Mouse (Mus musculus): ENCODE results near the gene Gm20388.

The Gm20388 gene

DNA sequence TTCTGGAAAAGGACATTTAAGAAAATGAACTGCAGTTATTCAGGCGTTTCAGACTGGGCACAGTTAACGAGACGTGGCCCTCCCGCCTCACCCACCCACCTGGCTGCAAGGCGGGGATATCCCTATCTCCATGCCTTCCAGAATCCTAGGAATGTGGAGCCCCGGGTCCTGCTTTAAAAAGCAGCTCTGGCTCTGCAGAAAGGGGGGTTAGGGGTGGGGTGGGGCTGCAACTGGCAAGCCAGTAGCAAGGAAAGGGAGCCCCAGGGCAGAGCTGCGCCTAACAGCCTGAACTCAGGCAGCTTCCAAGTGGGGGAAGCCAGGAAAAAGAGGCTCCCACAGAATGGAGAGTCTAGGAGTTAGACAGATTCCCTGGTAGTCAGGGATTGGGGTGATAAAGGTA, 2668.6 kb downstream of the Gm20388 start:
- no peak for DNase-seq (ENCODE audit: low spot score)

- DNase-seq (ENCODE audit: low spot score) = no peak
Observed at GRCm38 (mm10) chr8:122580926-122581325, 2670.3 kb downstream of the Gm20388 start.

DNA sequence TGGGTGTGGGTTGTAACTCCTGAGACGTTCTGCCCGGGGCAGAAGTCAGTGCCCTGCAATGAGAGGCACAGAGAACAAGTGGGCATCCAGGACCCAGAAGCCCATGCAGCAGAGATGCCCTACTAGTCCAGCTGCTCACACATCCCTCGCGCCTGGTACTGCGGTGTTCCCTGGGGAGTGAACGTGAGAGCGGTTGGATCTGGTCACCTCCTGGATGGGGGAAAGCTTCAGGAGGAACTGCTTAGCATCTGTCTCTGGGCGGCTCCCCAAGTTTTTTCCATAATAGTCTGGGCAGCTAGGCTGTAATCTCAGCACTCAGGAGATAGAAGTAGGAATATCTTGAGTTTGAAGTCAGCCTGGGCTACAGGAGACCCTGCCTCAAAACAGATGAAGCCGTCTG, 2674.3 kb downstream of the Gm20388 start:
- DNase-seq (ENCODE audit: low spot score) = no peak

- DNase-seq (ENCODE audit: low spot score) = no peak
Observed at GRCm38 (mm10) chr8:122585411-122585891, 2674.8 kb downstream of the Gm20388 start.

DNA sequence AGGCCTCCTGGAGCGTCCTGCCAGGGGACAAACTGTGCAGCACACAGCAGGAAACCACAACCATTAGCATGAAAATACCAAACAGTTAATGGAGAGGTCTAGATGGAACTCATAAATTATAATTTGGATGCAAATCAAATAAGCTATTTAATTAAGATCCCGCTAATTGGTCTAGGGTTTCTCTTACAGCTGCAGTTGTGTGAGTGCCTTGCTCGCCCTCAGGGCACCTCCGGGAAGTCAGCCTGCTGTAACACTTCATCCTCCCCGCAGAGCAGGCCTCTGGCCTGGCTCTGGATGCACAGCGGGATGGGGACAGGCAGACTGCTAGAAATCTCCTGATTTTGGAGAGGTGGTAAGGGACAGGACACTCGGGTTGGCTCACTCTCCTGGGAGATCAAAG, 2675.5 kb downstream of the Gm20388 start:
- no peak for DNase-seq (ENCODE audit: low spot score)

DNA sequence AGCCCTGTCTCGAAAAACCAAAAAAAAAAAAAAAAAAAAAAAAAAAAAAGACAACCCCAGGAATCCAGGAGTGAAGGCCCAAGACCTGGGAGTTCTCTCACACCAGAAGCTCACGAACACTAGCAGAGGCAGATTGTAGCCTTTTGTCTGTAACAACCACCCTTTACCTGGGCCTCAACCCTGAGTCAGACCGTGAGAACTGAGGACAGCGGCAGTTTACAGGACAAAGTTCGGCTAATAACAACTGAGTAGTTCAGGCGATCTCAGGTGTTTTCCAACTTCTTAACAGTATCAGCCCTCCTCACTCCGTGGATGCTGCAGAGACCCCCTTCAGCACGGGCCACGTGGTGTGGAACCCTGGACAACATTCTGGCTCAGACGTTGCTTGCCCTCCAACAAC, 2676.1 kb downstream of the Gm20388 start:
- DNase-seq (ENCODE audit: low spot score) = no peak

DNA sequence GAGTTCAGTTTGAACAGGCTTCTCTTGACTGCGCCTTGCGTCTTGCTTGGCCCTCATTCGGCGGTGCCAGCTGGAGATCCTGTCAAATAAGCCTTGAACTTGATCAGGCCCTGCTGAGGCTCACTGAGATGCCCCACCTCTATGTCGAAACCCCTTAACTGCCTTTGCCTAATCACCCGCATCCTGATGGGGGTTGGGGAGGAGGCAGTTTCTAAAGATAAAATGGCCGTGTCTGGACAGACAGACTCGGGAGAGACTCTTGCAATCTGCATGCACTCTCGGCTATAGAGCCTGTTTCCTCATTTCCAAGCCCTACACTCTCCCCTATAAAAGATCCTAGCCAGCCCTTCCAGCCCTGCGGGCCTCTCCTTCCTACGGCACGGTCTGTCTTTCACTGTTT, 2682.6 kb downstream of the Gm20388 start:
- no peak for DNase-seq (ENCODE audit: low spot score)

GRCm38 (mm10) chr8:122593783-122594507, 2683.3 kb downstream of the Gm20388 start:
- no peak for DNase-seq (ENCODE audit: low spot score)

DNA sequence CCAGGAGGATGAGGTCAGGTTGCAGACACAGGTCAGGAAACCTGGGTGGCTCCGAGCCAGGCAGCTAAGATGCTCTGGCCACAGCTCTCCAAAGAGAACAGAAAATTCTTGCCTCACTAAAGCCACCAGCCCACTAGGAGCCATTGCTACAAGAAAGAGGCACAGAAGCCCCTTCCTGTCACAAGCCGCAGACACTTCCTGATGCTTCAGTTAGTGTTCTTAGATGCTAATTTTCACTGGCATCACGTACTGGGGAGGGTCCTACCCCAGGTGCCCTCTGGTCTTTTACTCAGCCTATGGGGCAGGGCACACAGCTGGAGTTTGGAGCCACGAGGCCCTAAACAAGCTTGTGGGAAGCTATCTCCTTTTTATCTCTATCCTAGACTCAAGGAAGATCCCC, 2685.4 kb downstream of the Gm20388 start:
- DNase-seq (ENCODE audit: low spot score) = no peak

- no peak for DNase-seq (ENCODE audit: low spot score)
Observed at GRCm38 (mm10) chr8:122600666-122601065, 2690.0 kb downstream of the Gm20388 start.

DNA sequence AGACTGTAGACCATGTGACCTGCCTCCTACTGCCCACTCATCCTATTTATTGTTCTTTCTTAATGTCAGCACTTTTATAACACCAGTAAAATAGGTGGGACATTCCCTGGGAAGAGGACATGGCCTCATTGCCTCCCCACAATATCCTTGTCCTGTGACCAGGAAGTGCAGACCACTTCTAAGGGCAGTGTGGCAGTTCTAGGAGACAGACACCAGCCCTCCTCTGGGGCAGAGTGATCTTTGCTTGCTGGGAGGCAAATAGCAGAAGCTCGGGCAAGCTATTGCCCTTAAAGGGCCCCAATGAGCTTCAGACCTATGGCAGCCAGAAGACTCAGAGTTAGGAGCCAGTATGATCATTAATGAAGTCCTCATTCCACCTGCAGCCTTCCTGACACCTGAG, 2694.0 kb downstream of the Gm20388 start:
- DNase-seq (ENCODE audit: low spot score) = no peak

GRCm38 (mm10) chr8:122605367-122605766, 2694.7 kb downstream of the Gm20388 start:
- no peak for DNase-seq (ENCODE audit: low spot score)

DNA sequence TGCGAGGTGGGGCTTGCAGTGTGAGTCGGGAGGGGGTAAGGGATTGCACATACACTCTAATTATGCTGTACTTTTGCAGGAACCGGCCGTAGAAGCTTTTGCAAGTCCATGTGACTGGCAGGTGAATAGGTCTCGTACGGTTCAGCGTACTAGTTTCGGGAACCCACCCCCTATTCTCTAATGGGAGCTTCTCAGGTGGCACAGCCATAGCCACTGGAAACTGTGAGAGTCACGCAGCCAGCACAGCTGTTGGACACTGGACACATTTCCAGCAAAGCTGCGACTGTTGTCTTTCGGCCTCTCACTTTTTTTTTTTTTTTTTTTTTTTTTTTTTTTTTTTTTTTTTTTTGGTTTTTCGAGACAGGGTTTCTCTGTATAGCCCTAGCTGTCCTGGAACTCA, 2696.2 kb downstream of the Gm20388 start:
- no peak for DNase-seq (ENCODE audit: low spot score)

DNA sequence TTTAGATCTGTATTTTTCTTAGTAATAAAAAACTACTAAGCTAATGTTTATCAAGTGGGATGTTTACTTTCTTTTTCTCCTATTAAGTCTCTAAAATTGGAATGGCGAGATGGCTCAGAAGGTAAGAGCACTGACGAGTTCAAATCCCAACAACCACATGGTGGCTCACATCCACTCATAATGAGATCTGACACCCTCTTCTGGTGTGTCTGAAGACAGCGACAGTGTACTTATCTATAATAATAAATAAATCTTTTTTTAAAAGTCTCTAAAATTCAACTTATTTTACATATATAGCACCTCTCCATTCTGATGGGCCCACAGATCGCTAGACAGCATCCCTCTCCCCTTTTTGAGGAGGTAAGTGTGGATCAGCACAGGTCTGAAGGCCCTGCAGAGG, 2699.6 kb downstream of the Gm20388 start:
- DNase-seq (ENCODE audit: low spot score) = no peak

DNA sequence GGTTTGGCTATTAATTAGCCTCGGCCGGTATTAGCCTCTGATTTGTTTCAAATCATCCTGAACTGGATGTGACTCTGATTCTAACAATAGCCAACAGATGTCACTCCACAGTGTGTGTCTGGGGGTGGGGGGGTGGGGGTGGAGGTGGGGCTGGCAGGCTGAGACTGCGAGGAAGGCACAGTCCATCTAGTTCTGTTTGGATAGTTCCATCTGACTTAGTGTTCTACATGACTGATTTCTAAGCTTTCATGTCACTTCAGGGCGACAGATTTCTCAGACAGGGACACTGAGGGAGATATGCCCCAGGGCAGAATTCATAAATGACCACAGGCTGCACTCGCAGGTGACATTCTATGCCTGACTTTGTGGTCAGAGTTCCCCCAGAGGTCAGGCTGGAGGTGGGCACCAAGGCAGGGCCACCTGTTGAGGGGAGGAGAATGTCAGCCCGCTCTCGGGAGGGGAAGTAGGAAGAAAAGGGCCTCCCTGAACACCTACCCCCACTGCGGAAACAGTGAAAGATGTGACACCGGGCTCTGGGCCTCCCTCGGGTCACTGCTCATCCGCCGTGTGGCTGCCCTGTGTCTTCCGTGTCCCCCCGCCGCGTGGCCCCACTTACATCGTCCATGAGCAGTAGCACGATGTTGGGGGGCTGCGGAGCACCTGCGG, 2700.1 kb downstream of the Gm20388 start:
- DNase-seq (ENCODE audit: low spot score) = no peak

GRCm38 (mm10) chr8:122611295-122612133, 2700.9 kb downstream of the Gm20388 start, which contains the start of the genes Galns and Trappc2l:
Gene Galns (minus strand): TSS chr8:122611463.
Gene Trappc2l (plus strand): TSS chr8:122611640.
- peak; percentile 96 for DNase-seq (ENCODE audit: low spot score)

DNA sequence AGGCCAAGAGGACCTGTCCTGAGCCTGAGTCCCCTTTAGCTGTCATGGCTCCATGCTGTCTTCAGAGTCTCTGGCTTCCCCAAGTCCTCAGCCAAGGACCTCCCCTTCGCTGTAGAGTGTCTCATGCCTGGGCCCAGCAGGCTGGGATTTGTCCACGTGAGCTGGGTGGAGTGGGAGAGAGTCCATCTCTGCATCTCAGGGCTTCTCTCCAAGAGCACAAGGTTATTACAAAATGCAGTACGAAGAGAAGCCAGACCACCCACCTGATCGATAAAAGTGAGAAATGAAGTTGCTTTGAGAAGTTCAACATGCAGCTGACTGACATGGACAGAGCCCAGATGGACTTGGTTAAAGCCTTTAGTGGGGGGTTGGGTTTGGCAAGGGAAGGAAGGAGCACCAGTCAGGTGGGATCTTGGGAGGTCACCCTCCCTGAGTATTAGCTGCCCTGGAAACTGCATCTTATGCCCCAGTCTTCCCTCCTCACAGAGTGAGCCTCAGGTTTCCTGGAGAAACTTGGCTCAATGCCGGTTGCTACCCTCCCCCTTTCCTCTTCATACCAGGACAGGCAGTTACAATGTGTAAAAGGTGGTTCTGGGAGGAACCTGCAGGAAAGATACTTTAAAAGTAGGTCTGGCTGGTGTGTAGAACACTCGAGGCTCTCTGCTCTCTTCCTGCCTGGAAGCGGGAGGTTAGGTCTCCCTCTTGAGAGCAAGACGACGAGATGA, 2705.7 kb downstream of the Gm20388 start:
- DNase-seq (ENCODE audit: low spot score) = no peak

- DNase-seq (ENCODE audit: low spot score) = peak; percentile 64
Observed at GRCm38 (mm10) chr8:122617947-122618546, 2707.4 kb downstream of the Gm20388 start.

- DNase-seq (ENCODE audit: low spot score) = no peak
Observed at GRCm38 (mm10) chr8:122618660-122619378, 2708.2 kb downstream of the Gm20388 start.

DNA sequence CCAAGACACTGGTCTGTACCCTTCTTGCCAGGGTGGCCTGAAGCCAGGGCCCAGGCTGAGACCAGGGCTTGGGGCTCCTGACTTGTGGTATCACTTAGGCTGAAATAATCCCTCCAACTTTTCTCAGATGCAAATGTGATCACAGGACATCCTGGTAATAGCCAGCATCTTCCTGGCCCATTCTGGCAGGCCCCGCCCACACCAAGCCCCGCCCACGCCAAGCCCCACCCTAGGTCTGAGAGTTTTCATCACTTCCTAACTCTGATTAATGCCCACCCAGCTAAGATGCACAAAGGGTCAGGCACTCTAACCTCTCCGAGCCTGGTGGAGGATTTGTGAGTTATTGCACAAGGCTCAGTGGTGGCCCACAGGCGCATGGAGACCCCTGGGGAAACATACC, 2709.8 kb downstream of the Gm20388 start:
- DNase-seq (ENCODE audit: low spot score) = no peak

DNA sequence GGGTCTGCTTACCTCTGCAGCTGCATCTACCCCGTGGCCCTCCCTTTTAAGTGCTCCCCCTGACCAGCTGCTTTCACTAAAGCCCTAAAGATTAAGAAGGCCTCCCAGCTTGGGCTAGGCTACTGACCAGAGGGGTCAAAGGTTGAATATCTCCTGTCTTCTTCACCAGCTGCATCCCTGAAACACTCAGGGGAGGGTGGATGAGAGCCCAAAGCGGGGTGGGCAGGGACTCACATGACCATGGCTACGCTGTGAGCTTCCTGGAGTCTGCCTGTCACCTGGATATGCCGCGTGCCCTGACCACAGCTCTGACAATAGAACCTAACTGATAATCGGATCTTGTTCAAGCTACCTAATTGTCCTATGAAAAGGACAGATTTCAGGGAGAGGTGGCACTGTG, 2712.1 kb downstream of the Gm20388 start, which contains the start of gene Pabpn1l:
TSS of gene Pabpn1l (minus strand) at position 13 of the 400 bp plus-strand sequence.
- no peak for DNase-seq (ENCODE audit: low spot score)

Measured in T-cell, adult 2 months (primary cell).